Mouse (Mus musculus) neural tube, embryonic 10.5 days (tissue): ENCODE measurements around the gene Gm5930.
"Not testable (repeated sequence)": the region's sequence is repeated elsewhere in the genome, so short reads cannot be mapped to it uniquely, and the experiment has no call there.

Source experiments
- DNase-seq: peaks from one replicate; pipeline ENCODE4 v3.0.0-alpha.2; 2017; ENCODE audit warnings: low spot score; ENCODE audit errors: extremely low spot score

Gm5930 gene

GRCm38 (mm10) chr14:44338484-44338883 is at the start of gene Gm5930:
Gene Gm5930 (minus strand): TSS chr14:44338584.
- DNase-seq = not testable (repeated sequence)

- DNase-seq = not testable (repeated sequence)
These were observed 45.8 kb upstream of the Gm5930 start for GRCm38 (mm10) chr14:44384233-44384632.

GRCm38 (mm10) chr14:44365057-44365456 is 26.7 kb upstream of the Gm5930 start, which contains the start of gene Gm8229:
Gene Gm8229 (plus strand): TSS chr14:44365357.
- DNase-seq = not testable (repeated sequence)

- DNase-seq = peak; percentile 9
These were observed 23.9 kb upstream of the Gm5930 start for GRCm38 (mm10) chr14:44362301-44362700.

- DNase-seq = not testable (repeated sequence)
These were observed 23.0 kb upstream of the Gm5930 start for GRCm38 (mm10) chr14:44361416-44361815.

GRCm38 (mm10) chr14:44312049-44312448 is 26.3 kb downstream of the Gm5930 start:
- DNase-seq = not testable (repeated sequence)

- DNase-seq = not testable (repeated sequence)
These were observed 53.1 kb downstream of the Gm5930 start, which contains the start of gene Gm8220 for GRCm38 (mm10) chr14:44285280-44285679. Gene Gm8220 (plus strand): TSS chr14:44285580.
